Mouse (Mus musculus) urinary bladder, adult 2 months (tissue): ENCODE data around the gene Fut11. TPM values are rescaled to one million over a fixed set of nuclear protein-coding genes. Genes with fewer than 3 reads are reported as not detected.

Source experiments
- polyA plus RNA-seq: library from polyadenylated mRNA; depleted of rRNA; stranded (reverse); fragments of >200 nt; gene quantifications from 2 replicates; pipeline ENCODE4 v1.2.3, GENCODE M21; 2012; rRNA removed

Fut11 gene
- polyA plus RNA-seq, 1 experiment, result 17.1 TPM

Other genes starting within 250 kb of the Fut11 start
- gene Cfap70, start 242.7 kb upstream of the Fut11 start, polyA plus RNA-seq, result 0.21 and 0.40 TPM in 2 replicates
- 136 and 140 TPM in 2 replicates for gene Anxa7, start 214.8 kb upstream of the Fut11 start, polyA plus RNA-seq
- gene Mss51, start 198.1 kb upstream of the Fut11 start, polyA plus RNA-seq, result 0.87 and 1.3 TPM in 2 replicates
- gene Ppp3cb, start 148.4 kb upstream of the Fut11 start, polyA plus RNA-seq, result 53.9 and 62.1 TPM in 2 replicates
- 16.0 and 16.9 TPM in 2 replicates for gene Usp54, start 53.9 kb upstream of the Fut11 start, polyA plus RNA-seq
- gene Myoz1, start 38.4 kb upstream of the Fut11 start, polyA plus RNA-seq, result 0.08 and 0.12 TPM in 2 replicates
- gene Synpo2l, start 26.6 kb upstream of the Fut11 start, polyA plus RNA-seq, result 0.10 and 0.25 TPM in 2 replicates
- gene Sec24c, start 20.7 kb upstream of the Fut11 start, polyA plus RNA-seq, result 87.1 and 90.1 TPM in 2 replicates
- gene Chchd1, start 8.0 kb downstream of the Fut11 start, polyA plus RNA-seq, result 90.7 and 97.2 TPM in 2 replicates
- 120 and 121 TPM in 2 replicates for gene Zswim8, start 12.6 kb downstream of the Fut11 start, polyA plus RNA-seq
- gene Ndst2, start 39.6 kb downstream of the Fut11 start, polyA plus RNA-seq, result 33.1 and 36.6 TPM in 2 replicates
- 134 and 139 TPM in 2 replicates for gene Camk2g, start 99.1 kb downstream of the Fut11 start, polyA plus RNA-seq
- 73.2 and 80.6 TPM in 2 replicates for gene Plau, start 141.7 kb downstream of the Fut11 start, polyA plus RNA-seq
- 291 and 300 TPM in 2 replicates for gene Vcl, start 234.4 kb downstream of the Fut11 start, polyA plus RNA-seq